Mouse (Mus musculus): ENCODE data around the gene Pax2.

DNA sequence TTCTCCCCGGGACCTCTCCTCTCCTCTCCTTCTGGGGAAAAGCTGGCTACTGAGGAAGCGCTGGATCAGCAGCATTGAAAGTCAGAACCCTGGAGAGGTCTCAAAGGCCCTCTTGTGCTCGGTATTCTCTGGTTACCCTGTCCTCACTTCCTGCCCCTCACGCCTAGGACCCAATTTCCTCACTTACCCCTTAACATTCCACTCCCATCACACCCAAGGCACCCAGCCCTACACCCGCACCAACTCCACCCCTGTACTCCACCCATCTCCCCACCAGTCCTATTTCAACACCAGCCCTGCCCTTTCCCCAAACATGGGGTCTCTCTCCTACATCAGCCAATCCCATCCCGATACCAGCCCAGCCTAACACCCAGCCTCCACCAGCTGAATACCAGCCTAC, 119.1 kb downstream of the Pax2 start:
- TF ChIP-seq CTCF (IDR thresholded peaks at IDR 0.05; ENCODE audit: low read depth), result no peak
- no peak for TF ChIP-seq EP300 (IDR thresholded peaks at IDR 0.05; ENCODE audit: low read depth)
